Mouse (Mus musculus) central nervous system, embryonic 18 days (tissue): ENCODE measurements around the gene AI987944. TPM values are rescaled to one million over a fixed set of nuclear protein-coding genes. Genes with fewer than 3 reads are reported as not detected.

ENCODE experiments used
- polyA plus RNA-seq: library from polyadenylated mRNA; depleted of rRNA; stranded (reverse); fragments of >200 nt; gene quantifications from 2 replicates; pipeline ENCODE4 v1.2.3, GENCODE M21; 2012; rRNA removed

AI987944 gene
- polyA plus RNA-seq: 5.7 TPM in 2 replicates

DNA sequence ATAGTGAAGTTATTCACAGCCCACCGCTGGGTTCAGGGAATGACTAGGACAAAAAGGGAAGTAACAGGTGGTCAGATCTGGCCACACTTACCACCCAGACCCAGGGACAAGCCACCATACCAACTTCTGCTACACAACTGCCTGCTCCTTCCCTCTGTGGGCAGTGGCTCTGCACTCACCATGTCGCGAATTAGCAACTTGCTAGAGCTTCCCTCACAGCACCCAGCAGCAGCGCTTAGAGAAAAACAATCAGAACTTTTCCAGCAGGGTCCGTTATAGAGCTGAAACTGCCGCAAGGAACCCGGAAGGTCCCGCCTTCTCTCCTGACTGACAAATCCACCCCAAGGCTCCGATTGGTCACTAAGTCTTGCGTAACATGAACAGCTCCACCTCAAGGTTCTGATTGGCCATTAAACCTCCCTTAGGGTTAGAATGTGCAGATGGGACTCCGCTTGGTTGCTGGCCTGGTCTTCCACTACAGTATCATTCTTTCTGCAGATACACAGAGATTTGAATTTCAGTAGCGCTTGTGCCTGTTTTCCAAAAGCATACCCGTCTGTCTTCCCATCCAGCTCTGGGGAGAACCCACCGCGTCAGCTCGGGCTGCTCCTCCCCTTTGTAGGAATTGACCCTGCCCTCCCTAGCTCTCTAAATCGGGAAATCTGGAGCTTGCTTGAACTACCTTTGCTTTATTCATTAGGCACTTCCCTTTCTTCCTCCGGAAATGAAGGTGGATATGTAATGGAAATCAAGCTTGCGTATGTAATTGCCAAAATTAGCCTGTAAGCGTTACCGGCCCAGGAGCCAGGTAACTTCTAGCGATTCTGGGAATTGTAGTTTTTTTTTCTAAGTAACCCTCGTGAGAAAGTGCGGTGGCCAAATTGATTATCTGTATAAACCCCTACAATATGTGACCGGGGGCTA is at the start of gene AI987944:
Gene AI987944 (minus strand): TSS at position 332 of the 924 bp plus-strand sequence.

Other genes starting within 250 kb of the AI987944 start
- not detected in 2 replicates for gene Gm5592, start 239.5 kb downstream of the AI987944 start, polyA plus RNA-seq
- 0.52 and 0.54 TPM in 2 replicates for gene Vmn2r57, start 55.3 kb upstream of the AI987944 start, polyA plus RNA-seq
- 0.25 and 0.31 TPM in 2 replicates for gene Gm20449, start 106.0 kb upstream of the AI987944 start, polyA plus RNA-seq
- 6.3 and 6.5 TPM in 2 replicates for gene AW146154, start 106.5 kb upstream of the AI987944 start, polyA plus RNA-seq
- not detected in 2 replicates for gene Gm6871, start 180.3 kb upstream of the AI987944 start, polyA plus RNA-seq
- gene 2610021A01Rik, start 205.9 kb upstream of the AI987944 start, polyA plus RNA-seq: 16.6 and 18.0 TPM in 2 replicates
- gene Zfp788, start 239.8 kb upstream of the AI987944 start, polyA plus RNA-seq: 21.3 and 23.2 TPM in 2 replicates